Mouse (Mus musculus): ENCODE measurements around the gene Anpep.

Gene Anpep

DNA sequence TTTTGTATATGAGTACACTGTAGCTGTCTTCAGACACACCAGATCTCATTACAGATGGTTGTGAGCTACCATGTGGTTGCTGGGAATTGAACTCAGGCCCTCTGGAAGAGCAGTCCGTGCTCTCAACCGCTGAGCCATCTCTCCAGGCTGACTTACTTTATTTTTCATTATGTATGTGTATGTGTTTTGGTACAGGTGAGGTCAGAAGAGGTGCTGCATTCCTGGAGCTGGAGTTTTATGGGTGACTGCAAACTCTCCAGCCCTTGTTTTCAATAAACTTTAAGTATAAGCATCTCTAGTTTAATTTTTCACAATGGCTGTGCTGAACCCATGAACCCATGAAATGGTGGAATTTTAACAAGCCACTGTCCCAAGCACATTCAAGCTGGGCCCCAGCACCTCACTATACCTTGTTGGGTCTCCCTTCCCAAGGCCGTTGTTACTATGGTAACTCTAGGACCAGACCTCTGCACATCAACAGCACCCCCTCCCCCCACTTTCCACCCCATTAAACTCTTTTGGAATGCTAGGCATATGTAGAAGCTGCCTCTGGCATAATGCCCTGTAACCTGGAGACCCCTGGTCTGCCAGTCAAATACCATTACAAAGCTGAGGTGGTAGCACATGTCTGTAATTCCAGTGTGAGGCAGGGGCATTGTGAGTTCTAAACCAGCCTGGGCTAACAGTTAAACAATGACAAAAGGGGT is 5.6 kb upstream of the Anpep start:
- DNase-seq, result no peak

DNA sequence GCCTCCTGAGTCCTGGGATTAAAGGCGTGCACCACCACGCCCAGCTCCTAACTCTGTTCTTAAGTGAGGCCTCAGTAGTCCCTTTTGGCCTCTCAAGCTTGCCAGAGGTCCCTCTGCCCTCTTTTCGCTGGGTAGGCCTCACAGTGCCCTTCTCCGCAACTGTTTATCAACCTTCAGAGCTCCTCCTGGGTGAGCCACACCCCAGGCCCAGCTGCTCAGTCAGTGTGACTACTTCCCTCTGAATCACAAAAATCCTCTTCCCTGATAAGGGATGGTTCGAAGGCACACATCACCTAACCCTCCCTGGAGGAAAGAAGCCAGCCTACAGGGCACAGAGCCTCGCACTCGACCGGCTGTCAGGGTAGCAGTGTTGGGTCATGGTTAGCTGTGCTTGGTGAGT is 935 bp upstream of the Anpep start:
- no peak for DNase-seq

DNA sequence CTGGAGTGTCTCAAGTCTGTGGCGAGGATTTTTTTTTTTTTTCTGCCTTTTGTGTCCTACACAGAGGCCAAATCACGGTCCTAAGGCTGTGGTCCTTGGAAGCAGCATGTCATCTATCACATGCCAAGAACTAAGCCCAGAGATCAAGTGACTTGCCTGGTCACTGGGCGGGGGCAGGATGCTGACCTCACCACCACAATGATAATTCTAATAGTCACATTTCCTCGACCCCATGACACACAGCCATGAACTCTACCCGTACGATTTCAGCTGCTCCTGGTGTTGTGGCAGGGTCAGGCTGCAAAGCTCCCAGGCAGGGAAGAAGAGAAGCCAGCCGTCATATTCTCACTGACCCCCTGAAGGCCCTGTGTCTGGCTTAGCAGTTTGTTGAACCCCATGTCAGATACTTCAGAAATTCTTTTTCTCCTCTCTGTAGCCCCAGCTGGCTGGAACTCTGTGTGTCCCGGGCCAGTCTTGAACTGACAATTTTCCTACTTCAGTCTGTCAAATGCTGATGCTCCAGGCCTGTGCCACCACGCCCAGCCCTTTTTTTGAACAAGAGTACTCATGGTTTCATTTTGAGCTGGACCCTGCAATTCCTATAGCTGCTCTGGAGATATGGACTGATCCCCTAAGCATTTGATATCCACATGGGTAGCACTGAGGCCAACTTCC is 1.8 kb downstream of the Anpep start:
- no peak for DNase-seq

DNA sequence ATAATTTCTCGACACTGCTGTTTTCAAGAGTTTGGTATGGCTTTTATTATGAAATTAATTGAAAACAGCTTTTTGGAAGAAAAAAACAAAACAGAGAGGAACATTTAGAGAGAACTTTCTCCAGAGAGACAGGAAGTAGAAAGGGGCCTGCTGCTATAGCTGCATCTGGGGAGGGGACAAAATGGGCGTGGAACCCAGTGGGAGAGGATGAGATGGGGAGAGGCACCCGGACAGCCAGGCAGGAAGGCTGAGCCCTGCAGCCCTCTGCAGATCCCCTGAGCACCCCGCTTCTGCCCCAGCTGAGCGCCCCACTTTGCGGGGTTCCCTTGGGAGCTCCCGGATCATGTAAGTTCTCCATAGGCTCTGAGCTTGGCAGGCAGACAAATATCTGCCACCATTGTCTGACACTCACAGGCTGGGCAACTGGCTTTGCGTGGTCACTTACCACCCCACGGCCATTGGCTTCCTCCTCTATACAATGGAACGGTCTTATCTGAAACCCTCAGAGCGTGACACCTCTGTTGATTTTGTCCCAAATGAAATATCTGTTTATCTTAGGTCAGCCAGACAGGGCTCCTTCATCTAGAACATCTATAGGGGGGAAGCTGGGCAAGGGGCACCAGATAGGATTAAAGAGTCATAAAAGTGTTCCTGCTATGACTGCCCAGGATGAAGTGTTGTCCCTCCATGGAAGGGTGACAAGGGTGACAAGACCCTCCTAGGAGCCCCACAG is 2.5 kb downstream of the Anpep start:
- no peak for DNase-seq

DNA sequence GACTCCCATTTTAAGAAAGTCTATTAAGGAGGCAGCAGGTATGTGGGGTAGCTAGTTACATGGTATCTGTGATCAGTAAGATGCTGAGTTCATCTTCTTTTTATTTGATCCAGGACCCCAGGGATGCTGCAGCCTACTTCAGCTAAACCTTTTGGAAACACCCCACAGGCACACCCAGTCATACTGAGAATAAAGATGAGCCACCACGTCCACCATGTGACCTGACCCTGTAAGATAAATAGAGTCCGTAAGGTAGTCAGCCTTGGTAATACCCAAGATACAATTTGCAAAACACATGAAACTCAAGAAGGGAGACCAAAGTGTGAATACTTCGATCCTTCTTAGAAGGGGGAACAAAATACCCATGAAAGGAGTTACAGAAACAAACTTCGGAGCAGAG is 4.6 kb downstream of the Anpep start:
- no peak for DNase-seq

DNA sequence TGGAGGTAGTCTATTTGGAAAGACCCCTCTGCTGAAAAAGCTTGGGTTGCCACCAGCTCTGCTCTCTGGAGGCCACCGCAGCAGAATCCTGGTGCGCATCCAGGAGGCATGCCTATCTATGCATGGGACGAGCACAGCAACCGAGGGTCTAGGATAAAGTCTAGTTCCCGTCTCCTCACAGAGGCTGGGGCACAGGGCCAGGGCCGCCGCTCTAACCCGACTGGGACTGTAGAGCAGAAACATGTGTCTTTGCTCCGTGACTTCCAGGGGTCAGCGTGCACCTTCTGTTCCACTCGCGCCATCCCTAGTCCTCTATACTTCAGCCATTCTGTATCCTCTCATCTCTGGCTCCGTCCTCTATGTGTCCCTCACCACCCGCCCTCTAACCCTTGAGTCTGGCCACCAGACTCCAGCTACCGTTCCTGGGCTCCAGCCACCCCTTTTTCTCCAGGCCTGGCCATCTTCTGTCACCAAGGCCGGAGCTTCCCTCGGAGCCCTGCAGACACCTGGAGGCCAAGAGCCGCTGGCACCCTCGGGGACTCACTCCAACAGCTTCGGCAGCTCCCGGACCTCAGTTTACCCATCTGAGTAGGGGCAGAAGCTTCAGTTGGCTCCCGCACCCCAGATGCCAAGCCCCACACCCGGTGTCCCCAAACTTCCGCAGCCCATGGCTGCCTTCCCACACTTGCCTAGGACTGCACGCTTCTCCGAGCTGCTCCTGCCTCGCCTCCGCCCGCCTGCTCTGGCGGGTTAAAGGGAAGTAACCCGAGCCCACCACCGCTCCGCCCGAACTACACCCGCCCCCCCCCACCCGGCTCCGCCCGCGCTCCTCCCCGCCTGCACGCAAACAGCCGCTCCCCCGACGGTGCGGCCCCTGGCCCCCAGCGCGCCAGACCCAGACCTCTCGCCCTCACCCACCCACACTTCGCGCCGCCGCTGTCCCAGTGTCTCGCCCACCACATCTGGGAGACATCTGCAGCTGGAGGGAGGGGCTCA is 13.1 kb downstream of the Anpep start:
- DNase-seq, result no peak

DNA sequence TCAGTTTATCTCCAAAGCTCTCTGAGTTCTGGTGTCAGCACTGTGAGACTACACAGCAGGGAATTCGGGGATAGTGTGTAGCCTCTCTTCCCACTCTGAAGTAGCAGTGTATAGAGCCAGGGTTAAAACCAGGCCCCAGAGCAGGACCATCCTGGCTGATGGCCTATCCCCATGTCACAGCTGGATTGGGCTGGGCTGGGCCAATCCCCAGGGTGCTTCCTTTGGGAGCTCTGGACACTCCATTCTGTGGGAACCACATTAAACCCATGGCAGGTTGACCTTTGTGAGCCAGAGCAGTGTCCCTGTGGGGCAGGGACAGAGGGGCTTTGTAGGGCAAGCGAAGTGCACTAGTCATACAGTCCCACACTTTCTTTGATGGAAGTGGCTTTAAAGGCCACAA is 14.5 kb downstream of the Anpep start:
- no peak for DNase-seq

DNA sequence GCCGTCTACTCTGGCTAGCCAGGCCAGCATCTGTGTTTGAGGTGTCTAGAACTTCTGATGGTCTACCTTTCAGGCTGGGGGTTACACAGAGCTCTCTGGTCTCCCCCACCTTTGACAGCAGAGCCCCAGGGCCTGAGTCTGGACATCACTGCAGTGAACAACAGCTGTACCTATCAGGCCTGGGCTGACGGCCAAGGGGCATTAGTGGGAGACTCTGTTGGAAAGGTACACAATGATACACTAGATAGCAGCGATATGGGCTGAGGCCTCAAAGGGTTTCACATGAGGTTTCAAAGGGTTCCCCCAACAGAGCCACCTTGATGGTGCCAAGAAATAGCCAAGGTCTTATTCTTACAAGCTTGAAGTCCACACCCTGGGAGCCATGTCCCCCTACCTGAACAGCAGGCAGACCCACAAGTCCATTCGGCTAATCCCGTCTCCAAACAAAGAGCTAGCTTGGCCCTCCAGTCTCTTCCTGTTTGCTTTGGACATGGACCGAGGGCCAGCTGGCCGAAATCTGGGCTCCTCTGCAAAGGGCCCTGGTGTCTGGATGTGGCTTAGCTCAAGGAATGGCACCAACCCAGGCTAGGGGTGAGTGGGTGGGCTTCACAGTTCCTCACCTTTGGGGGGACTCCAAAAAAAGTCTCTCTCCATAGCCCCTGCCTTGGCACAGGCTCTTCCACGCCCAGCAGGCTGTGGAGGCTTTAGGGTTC is 16.6 kb downstream of the Anpep start:
- no peak for DNase-seq

DNA sequence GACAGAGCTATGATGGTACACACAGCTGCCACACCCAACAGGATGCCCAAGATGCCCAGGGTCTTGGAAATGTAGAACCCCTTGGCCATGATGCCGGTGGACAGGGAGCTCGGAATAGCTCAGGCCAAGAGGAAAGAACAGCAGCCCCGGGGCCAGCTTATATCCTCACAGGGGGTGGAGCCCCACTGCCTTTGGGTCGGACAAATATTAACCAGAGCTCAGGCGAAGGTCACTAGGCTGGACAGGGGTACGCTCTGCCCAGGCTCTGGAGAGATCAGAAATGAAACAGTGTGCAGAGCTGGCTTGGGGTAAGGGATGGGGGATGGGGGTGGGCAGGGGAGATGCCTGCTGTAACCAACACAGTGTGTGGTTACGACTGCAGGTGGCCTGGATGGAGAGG is 18.7 kb downstream of the Anpep start:
- no peak for DNase-seq

DNA sequence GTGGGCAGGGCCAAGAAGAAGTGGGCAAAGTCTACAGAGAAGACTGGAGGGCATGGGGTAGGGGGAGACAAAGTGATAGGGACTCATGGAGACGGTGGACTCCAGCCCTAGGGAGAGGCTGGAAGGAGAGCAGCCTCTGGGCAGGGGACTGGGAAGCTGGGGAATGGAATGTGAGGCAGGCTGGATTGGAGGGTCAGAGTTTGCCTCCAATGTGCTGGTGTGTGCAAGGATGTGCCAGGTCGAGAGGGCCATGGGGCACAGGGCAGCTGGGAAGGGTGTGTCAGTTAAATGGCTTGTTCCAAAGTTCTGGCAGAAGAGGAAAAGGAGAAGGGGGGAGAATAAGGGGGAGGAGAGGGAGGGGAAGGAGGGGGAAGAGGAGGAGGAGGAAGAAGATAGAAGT is 23.6 kb downstream of the Anpep start:
- DNase-seq, result no peak

DNA sequence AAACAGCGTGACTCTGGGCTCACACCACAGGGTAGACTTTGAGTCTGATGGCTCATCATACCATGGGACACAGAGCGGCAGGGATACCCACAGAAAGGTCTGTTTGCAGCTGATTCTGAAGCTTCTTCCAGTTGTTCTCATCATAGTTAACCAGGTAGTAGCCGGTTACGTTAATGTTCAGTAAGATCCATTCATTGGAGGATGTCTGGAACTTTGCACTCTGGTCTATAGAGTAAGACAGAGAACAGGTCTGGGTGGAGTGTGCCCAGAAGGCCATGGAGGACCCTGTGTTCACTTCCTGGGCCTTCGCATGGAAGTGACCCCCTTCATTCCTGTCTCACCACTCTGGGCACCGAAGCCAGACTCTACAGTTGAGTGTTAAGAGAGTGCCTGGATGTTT is 25.7 kb downstream of the Anpep start:
- no peak for DNase-seq

DNA sequence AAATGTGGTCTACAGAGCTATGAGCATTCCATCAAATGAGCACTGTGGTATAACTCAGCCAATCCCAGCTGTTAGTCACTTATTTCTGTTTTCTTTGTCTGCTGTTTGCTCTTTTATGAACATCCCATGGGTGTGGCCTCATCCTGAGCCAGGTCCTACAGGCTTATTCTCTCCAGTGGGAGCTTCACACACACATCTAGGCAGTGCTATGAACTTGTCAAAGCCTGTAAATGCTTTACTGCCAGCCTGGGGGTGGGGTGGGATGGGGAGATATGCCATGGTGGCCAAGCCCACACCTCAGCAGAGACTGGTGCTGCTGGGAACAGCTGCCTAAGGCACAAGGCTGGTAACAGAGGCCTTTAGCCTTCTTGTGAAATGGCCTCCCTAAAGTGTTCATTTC is 27.9 kb downstream of the Anpep start:
- DNase-seq, result no peak

DNA sequence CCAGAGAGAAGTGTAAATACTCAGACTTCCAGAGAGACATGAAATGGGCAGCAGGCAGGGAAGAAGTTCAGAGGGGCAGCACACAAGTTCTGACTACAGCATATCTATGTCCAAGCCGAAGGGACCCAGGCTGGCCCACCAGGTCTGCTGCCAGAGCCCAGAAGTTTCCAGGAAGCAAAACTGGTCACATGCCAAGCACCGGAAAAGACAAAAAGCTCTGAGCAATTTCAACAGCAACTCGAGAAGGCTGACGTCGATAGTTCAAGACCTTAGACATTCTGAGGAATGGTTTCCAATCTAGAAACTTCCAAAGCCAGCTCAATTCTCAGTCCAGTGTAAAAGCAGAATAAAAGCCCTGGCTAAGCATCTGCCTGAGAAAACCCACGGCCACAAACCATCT is 29.3 kb downstream of the Anpep start:
- DNase-seq, result no peak

DNA sequence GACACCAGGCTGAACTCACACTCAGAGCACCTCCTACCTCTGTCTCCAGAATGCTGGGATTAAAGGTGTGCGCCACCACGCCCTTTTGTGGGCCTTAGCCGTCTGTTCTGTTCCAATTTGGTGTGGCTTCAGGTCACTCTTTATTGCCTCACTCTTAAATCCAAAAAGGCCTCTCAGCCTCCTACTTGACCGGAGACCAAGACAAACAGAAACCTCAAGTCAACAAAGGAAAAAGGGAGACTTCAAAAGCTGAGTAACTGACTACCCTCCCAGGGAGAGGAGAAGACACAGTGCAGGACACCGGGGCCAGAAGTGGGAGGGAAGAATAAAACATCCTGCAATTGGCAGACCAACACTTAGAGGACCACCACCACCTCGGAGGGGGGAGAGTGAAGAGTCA is 29.7 kb downstream of the Anpep start:
- no peak for DNase-seq

DNA sequence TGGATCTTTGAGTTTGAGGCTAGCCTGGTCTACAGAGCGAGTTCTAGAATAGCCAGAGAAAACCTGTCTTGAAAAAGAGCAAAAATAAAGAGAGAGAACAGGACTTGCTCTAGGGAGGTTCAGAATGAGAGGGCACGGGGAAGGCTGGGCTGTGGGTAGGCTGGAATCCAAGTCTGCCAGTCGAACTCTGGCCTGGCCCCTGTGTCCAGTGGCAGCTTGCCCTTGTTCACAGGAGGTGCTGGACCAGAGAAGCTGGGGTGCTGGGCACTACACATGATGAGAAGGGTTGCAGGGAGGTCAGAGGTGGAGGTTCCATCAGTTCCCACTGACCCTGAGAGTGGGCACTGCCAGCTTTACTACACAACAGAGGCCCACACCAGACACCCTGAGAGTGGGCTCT is 32.5 kb downstream of the Anpep start:
- no peak for DNase-seq

DNA sequence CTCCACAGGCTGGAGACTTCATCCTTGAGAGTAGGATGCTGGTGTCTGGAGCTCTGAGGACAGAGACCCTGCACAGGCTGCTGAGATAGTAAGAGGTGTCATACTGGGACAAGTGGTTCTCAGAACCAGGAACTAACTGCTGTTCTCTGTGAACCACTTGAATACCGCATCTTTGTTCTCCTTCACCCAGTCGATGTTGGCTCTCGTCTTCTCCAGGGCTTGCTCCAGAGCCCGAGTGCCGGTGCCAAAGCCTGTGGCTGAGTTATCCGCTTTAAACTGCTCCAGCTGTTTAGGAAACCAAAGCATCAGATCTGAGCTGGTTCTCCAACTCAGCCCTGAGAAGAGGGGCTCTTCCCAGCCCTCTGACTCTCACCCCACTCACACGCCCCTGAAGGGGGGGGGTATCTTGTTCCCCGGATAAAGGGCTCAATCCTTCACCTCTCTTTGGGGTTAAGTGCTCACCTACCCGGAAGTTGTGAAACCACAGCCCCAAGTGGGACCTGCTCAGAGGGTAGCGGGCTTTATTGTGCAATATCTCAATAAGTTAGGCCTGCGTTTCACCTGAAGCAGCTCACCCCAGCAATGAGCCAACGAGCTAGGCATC is 38.7 kb downstream of the Anpep start:
- no peak for DNase-seq

DNA sequence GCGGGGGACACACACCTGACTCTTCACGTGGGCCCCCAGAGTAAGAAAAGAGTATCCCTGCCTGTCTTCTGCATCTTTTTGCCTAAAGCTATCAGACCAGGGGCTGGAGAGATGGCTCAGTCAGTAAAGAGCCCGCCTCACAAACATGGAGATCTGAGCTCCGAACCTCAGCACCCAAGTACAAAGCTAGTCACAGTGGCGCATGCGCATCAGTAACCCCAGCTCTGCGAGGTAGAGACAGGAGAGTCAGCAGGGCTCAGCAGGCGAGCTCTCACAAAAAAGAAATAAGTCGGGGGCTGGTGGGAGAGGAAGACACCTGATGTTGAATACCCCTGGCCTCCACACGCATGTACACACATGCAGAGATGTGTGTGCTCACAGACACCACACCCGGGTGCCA is 40.9 kb downstream of the Anpep start:
- no peak for DNase-seq

DNA sequence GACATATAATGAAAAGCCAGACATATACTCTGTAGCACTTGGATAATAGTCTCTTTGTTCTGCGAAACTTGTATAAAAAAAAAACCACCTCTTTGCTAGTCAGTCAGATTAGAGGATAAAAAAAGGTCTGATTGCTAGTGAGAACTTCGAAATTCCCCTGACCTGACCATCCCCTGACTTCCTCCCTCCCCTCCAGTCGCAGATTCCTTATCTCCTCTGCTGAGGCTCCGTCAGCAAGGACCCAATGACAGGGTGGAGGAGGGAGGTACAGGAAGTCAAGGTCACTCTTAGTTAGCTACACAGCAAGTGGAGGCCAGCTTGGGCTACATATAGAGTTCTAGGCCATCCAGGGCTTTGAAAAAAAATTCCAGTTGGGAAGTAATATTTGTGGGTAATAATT is 41.3 kb downstream of the Anpep start:
- DNase-seq, result no peak

DNA sequence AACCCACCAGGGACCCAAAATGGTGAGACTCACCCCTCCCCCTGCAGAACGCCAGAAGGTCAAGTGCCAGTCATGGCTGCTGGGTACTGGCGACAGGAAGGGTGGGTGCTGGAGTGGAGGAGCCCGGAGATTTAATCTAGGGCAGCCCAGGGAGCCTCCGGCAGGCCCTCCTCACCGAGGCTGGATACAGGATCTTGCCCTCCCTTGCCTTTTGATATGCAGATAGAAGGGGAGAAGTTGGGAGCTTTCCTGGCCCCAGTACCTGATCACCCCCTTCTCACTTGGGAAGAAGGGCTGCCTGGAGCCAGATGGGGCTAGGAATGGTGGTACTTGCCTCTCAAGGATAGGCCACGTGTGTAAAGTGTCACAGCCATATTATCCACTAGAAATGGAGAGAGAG is 42.5 kb downstream of the Anpep start:
- DNase-seq, result no peak

DNA sequence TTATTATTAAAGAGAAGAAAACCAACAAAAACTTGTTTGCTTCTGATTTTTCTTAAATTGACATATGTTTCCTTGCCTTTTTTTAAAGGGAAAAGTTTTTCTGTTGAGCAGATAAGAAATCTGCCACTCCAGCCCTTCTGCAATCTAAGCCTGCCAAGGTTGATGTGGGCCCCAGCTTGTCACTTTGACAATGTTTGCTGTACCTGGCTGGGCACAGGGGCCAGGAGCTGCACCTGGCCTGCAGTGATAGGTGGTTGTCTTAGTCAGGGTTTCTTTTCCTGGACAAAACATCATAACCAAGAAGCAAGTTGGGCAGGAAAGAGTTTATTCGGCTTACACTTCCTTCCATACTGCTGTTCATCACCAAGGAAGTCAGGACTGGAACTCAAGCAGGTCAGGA is 47.5 kb downstream of the Anpep start:
- DNase-seq, result no peak

DNA sequence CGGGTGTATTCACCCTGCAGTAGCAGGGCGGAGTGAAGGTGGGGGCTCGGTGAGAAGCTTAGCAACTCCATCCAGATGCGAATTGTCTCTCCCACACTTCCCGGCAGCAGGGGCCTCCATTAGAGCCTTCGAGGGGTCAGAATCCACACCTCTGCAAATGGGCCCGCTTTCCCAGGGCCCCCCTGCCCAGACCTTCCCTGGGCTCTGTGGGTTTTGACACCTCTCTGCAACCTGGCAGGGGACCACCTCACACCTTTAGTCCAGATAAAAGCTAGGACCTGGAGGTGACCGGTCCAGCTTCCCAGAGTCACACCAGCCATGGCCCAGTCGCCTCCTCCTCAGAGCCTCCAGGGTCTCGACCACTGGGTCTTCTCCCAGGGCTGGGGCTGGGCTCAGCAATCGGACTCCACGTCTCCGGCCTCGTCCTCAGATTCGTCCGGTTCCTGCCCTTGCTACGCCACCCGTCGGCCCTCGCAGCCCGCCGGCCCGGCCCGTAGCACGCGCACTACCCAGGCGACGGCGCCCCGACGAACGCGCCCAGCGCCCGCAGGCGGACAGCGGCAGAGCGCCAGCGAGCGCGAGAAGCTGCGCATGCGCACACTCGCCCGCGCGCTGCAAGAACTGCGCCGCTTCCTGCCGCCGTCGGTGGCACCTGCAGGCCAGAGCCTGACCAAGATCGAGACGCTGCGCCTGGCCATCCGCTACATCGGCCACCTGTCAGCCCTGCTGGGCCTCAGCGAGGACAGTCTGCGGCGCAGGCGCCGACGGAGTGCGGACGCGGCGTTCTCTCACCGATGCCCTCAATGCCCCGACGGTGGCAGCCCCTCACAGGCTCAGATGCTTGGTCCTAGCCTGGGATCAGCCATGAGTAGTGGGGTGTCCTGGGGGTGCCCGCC is 50.0 kb downstream of the Anpep start, which contains the start of gene Mesp2:
TSS of gene Mesp2 (plus strand) at position 117 of the 896 bp plus-strand sequence.
- no peak for DNase-seq
